Mouse (Mus musculus) 416B (cell line): ENCODE measurements around the gene Acsbg2.

Experiments used
- DNase-seq: peaks from one replicate; pipeline ENCODE4 v3.0.0; 2011; ENCODE audit warnings: low read depth

Gene Acsbg2

GRCm38 (mm10) chr17:56822380-56822779, 51.9 kb downstream of the Acsbg2 start:
- DNase-seq, result no peak

- peak; percentile 69 for DNase-seq
Observed at GRCm38 (mm10) chr17:56819694-56820111, 54.5 kb downstream of the Acsbg2 start.

GRCm38 (mm10) chr17:56819032-56819545, 55.2 kb downstream of the Acsbg2 start:
- no peak for DNase-seq

- no peak for DNase-seq
Observed at GRCm38 (mm10) chr17:56818067-56818636, 56.1 kb downstream of the Acsbg2 start.

GRCm38 (mm10) chr17:56815057-56815345, 59.2 kb downstream of the Acsbg2 start:
- no peak for DNase-seq

- DNase-seq, result no peak
Observed at GRCm38 (mm10) chr17:56814316-56815056, 59.8 kb downstream of the Acsbg2 start.

GRCm38 (mm10) chr17:56810245-56810644, 64.0 kb downstream of the Acsbg2 start:
- peak; percentile 85 for DNase-seq

GRCm38 (mm10) chr17:56808518-56808917, 65.7 kb downstream of the Acsbg2 start:
- DNase-seq, result peak; percentile 58

- DNase-seq, result peak; percentile 65
Observed at GRCm38 (mm10) chr17:56805784-56806183, 68.5 kb downstream of the Acsbg2 start.

- no peak for DNase-seq
Observed at GRCm38 (mm10) chr17:56804952-56805351, 69.3 kb downstream of the Acsbg2 start.

GRCm38 (mm10) chr17:56802065-56802464, 72.2 kb downstream of the Acsbg2 start:
- DNase-seq, result no peak

GRCm38 (mm10) chr17:56799276-56799675, 75.0 kb downstream of the Acsbg2 start:
- no peak for DNase-seq

- DNase-seq, result no peak
Observed at GRCm38 (mm10) chr17:56793614-56794319, 80.5 kb downstream of the Acsbg2 start.
